Mouse (Mus musculus) lung, postnatal 0 days (tissue): ENCODE measurements around the gene Lrrc58.

Source experiments
- CTCF ChIP-seq: IDR thresholded peaks from 2 replicates; pipeline ENCODE4 v1.5.1; 2016; ENCODE audit warnings: antibody characterized with exemption, mild to moderate bottlenecking
- EP300 ChIP-seq: IDR thresholded peaks from 2 replicates; pipeline ENCODE4 v1.6.1; 2016; ENCODE audit warnings: antibody characterized with exemption, mild to moderate bottlenecking, control low read depth

GRCm38 (mm10) chr16:37899357-37899756 is 31.2 kb downstream of the Lrrc58 start:
- TF ChIP-seq EP300 (no peak), CTCF (no peak)
